Mouse (Mus musculus): ENCODE results near the gene Gimap4. TPM values are rescaled to one million over a fixed set of nuclear protein-coding genes. Genes with fewer than 3 reads are reported as not detected.

Gimap4 gene
- polyA plus RNA-seq, 1 experiment from 2014 or later, result 5.3 TPM

DNA sequence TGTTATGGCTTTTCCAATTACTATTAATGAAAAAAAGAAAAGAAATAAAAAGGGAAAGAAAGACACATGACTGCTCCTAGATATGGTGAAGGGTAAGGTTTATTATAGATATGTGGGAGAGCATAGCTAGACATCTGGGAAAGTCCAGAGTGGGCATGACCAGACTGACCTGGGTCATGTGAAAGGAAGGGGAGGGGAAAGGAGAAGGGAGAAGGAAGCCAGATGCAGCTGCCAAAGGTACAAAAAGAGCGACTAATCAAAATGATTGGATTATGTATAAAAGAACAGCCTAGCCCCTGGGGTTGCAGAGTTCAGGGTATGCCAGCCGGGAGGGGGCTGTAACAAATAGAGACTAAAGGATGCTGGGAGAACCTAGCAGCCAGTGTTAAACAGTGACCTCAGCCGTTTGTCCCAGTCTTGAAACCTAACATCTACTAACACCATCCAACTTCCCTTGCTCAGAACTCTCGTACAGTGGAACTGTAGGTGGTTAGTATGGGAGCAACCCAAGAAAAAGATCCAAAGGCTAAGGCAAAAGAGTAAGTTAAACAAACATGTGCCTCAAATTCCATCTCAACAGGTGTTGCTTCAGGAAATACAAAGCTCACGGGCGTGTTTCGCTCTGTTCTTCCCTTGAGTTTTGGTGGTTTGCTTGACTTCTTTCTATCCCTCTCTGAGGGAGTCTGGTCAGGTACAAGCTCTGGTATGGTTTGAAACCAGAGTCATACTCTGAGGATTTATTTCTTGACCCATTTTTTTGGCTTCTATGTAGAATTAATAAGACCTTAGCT, 13.9 kb downstream of the Gimap4 start:
- WGBS, result 83% methylated on average over 7 of the region's 7 CpGs
- H3K4me1 ChIP-seq (replicated peaks), result no peaks in the 10 kb centered on the region
- H3K27ac ChIP-seq, result no peak overlapping the region
- no peak for DNase-seq (ENCODE audit: low spot score)
- no peaks in the 10 kb centered on the region for H3K9me3 ChIP-seq
- H3K27me3 ChIP-seq (ENCODE audit: insufficient read depth, poor library complexity, severe bottlenecking), result no peaks in the 10 kb centered on the region
- no peaks in the 10 kb centered on the region for H3K36me3 ChIP-seq
- H3K4me3 ChIP-seq, result no peak overlapping the region

DNA sequence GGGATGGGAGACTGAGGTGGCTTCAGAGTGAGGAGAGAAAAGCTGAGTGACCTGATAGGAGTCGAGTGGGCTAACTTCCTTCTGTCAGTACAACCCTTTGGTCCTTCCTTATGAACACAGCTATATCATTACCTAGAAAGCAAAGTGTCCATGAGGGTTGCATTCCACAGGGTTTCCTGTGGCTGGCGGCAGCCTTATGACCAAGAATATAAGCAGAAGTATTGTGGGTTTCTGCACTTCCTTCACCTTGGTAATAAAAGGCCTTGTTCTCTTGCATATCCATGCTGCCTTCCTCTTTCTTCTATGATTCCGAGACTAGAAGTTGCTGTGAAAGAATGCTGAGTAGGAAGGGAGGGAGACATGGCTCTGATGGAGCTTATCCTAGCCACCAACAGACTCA, 14.5 kb downstream of the Gimap4 start:
- H3K4me1 ChIP-seq (replicated peaks), result no peaks in the 10 kb centered on the region
- H3K36me3 ChIP-seq, result no peaks in the 10 kb centered on the region
- H3K9me3 ChIP-seq, result no peaks in the 10 kb centered on the region
- H3K27me3 ChIP-seq (ENCODE audit: insufficient read depth, poor library complexity, severe bottlenecking), result no peaks in the 10 kb centered on the region
- H3K4me3 ChIP-seq, result no peak overlapping the region
- 85% methylated on average over 3 of the region's 3 CpGs for WGBS
- DNase-seq (ENCODE audit: low spot score), result no peak
- H3K27ac ChIP-seq, result no peak overlapping the region

GRCm38 (mm10) chr6:48700251-48701075, 16.1 kb downstream of the Gimap4 start:
- H3K4me1 ChIP-seq (replicated peaks), result no peaks in the 10 kb centered on the region
- no peak overlapping the region for H3K4me3 ChIP-seq
- H3K27ac ChIP-seq, result no peak overlapping the region
- H3K9me3 ChIP-seq, result no peaks in the 10 kb centered on the region
- DNase-seq (ENCODE audit: low spot score), result no peak
- 59% methylated on average over 5 of the region's 5 CpGs for WGBS
- no peaks in the 10 kb centered on the region for H3K36me3 ChIP-seq
- no peaks in the 10 kb centered on the region for H3K27me3 ChIP-seq (ENCODE audit: insufficient read depth, poor library complexity, severe bottlenecking)

GRCm38 (mm10) chr6:48702146-48702545, 17.8 kb downstream of the Gimap4 start:
- Histone ChIP-seq H3K4me3 (no peak overlapping the region), H3K27ac (no peak overlapping the region), H3K9me3 (no peaks in the 10 kb centered on the region), H3K4me1 (replicated peaks) (no peaks in the 10 kb centered on the region), H3K27me3 (ENCODE audit: insufficient read depth, poor library complexity, severe bottlenecking) (no peaks in the 10 kb centered on the region), H3K36me3 (no peaks in the 10 kb centered on the region)
- DNase-seq (ENCODE audit: low spot score), result no peak
- 83% methylated on average over 7 of the region's 7 CpGs for WGBS

GRCm38 (mm10) chr6:48702601-48703000, 18.3 kb downstream of the Gimap4 start:
- H3K27me3 ChIP-seq (ENCODE audit: insufficient read depth, poor library complexity, severe bottlenecking), result no peaks in the 10 kb centered on the region
- no peak overlapping the region for H3K4me3 ChIP-seq
- no peaks in the 10 kb centered on the region for H3K4me1 ChIP-seq (replicated peaks)
- no peak for DNase-seq (ENCODE audit: low spot score)
- no peaks in the 10 kb centered on the region for H3K9me3 ChIP-seq
- no peaks in the 10 kb centered on the region for H3K36me3 ChIP-seq
- no peak overlapping the region for H3K27ac ChIP-seq
- WGBS, result 76% methylated on average over 5 of the region's 5 CpGs

- H3K36me3 ChIP-seq, result no peaks in the 10 kb centered on the region
- no peak overlapping the region for H3K4me3 ChIP-seq
- H3K9me3 ChIP-seq, result no peaks in the 10 kb centered on the region
- H3K4me1 ChIP-seq (replicated peaks), result no peaks in the 10 kb centered on the region
- no peak overlapping the region for H3K27ac ChIP-seq
- no peak for DNase-seq (ENCODE audit: low spot score)
- H3K27me3 ChIP-seq (ENCODE audit: insufficient read depth, poor library complexity, severe bottlenecking), result no peaks in the 10 kb centered on the region
Measured at GRCm38 (mm10) chr6:48704146-48704545, 19.8 kb downstream of the Gimap4 start.

- no peak for DNase-seq (ENCODE audit: low spot score)
- no peaks in the 10 kb centered on the region for H3K9me3 ChIP-seq
- H3K4me1 ChIP-seq (replicated peaks), result no peaks in the 10 kb centered on the region
- H3K27me3 ChIP-seq (ENCODE audit: insufficient read depth, poor library complexity, severe bottlenecking), result no peaks in the 10 kb centered on the region
- 61% methylated on average over 3 of the region's 3 CpGs for WGBS
- H3K4me3 ChIP-seq, result no peak overlapping the region
- H3K36me3 ChIP-seq, result no peaks in the 10 kb centered on the region
- H3K27ac ChIP-seq, result no peak overlapping the region
Measured at GRCm38 (mm10) chr6:48706130-48706529, 21.8 kb downstream of the Gimap4 start.

DNA sequence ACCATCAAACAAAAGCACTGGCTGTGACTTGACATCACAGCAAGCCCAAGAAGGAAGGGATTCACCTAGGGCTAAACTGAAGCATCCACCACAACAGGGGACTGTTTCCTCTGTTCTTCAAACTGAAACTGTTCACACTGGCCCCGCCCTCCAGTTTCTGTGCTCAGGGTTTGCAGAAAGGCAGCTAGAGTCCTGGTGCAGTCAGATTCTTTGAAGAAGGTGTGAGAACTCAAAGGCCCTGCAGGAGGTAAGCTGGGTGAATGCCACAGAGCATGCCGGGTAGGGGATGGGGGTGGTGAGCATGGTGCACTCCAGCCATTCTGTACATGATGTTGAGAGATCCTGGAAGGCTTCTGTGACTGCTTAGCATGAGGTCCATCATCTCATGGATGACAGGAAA, 34.1 kb downstream of the Gimap4 start, which contains the start of the genes Gm28053 and Gimap7:
Gene Gm28053 (plus strand): TSS at position 153 of the 400 bp plus-strand sequence.
Gene Gimap7 (plus strand): TSS at position 167 of the 400 bp plus-strand sequence.
- no peak for DNase-seq (ENCODE audit: low spot score)
- no peak within 1 kb of the TSS for H3K27ac ChIP-seq
- no peak within 1 kb of the TSS for H3K4me3 ChIP-seq
- H3K27me3 ChIP-seq (ENCODE audit: insufficient read depth, poor library complexity, severe bottlenecking), result no peaks in the 10 kb centered on the region
- H3K4me1 ChIP-seq (replicated peaks), result no peaks in the 10 kb centered on the region; the same call in 1 of the 2 replicates
- WGBS, result 54% methylated on average over 2 of the region's 2 CpGs
- H3K36me3 ChIP-seq, result no peaks in the 10 kb centered on the region
- no peaks in the 10 kb centered on the region for H3K9me3 ChIP-seq

GRCm38 (mm10) chr6:48720326-48720725, 36.0 kb downstream of the Gimap4 start:
- no peak overlapping the region for H3K27ac ChIP-seq
- no peaks in the 10 kb centered on the region for H3K27me3 ChIP-seq (ENCODE audit: insufficient read depth, poor library complexity, severe bottlenecking)
- peaks cover 2% of the 10 kb centered on the region for H3K4me1 ChIP-seq (replicated peaks)
- H3K36me3 ChIP-seq, result no peaks in the 10 kb centered on the region
- no peaks in the 10 kb centered on the region for H3K9me3 ChIP-seq
- DNase-seq (ENCODE audit: low spot score), result no peak
- WGBS, result 87% methylated on average over 4 of the region's 4 CpGs
- H3K4me3 ChIP-seq, result no peak overlapping the region

- Histone ChIP-seq H3K9me3 (no peaks in the 10 kb centered on the region), H3K27me3 (ENCODE audit: insufficient read depth, poor library complexity, severe bottlenecking) (no peaks in the 10 kb centered on the region), H3K36me3 (no peaks in the 10 kb centered on the region), H3K4me1 (replicated peaks) (peaks cover 9% of the 10 kb centered on the region), H3K27ac (no peak overlapping the region), H3K4me3 (no peak overlapping the region)
- no peak for DNase-seq (ENCODE audit: low spot score)
- 85% methylated on average over 8 of the region's 8 CpGs for WGBS
Measured at GRCm38 (mm10) chr6:48723468-48723867, 39.1 kb downstream of the Gimap4 start.

DNA sequence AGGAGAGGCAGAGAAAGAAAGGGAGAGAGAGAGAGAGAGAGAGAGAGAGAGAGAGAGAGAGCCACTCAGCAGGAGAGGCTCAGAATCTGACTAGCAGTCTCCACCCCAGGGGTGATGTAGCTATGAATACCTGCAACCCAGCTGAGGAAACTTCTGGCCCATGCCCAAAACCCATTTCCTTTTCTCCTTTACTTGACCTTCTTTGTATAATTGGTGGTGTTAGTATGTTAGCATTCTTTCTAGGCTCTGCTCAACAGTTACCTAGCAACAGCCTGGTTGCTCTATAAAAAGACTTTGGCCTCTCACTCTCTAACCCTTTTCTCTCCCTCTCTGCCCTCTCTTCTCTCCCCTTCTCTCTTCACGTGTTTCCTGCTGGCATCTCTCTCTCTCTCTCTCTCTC, 41.1 kb downstream of the Gimap4 start:
- peaks cover 9% of the 10 kb centered on the region; the same call in 1 of the 2 replicates for H3K4me1 ChIP-seq (replicated peaks)
- no peak for DNase-seq (ENCODE audit: low spot score)
- no peaks in the 10 kb centered on the region for H3K36me3 ChIP-seq
- 0% methylated on average over 1 of the region's 1 CpGs for WGBS
- no peak overlapping the region for H3K27ac ChIP-seq
- H3K27me3 ChIP-seq (ENCODE audit: insufficient read depth, poor library complexity, severe bottlenecking), result no peaks in the 10 kb centered on the region
- H3K9me3 ChIP-seq, result no peaks in the 10 kb centered on the region
- H3K4me3 ChIP-seq, result no peak overlapping the region

GRCm38 (mm10) chr6:48727761-48728160, 43.4 kb downstream of the Gimap4 start:
- H3K27me3 ChIP-seq (ENCODE audit: insufficient read depth, poor library complexity, severe bottlenecking), result no peaks in the 10 kb centered on the region
- 90% methylated on average over 5 of the region's 5 CpGs for WGBS
- H3K27ac ChIP-seq, result no peak overlapping the region
- peaks cover 9% of the 10 kb centered on the region; the same call in 1 of the 2 replicates for H3K4me1 ChIP-seq (replicated peaks)
- no peaks in the 10 kb centered on the region for H3K9me3 ChIP-seq
- no peak overlapping the region for H3K4me3 ChIP-seq
- H3K36me3 ChIP-seq, result no peaks in the 10 kb centered on the region
- no peak for DNase-seq (ENCODE audit: low spot score)

GRCm38 (mm10) chr6:48732864-48733304, 48.5 kb downstream of the Gimap4 start:
- Histone ChIP-seq H3K36me3 (no peaks in the 10 kb centered on the region), H3K27ac (no peak overlapping the region), H3K4me3 (no peak overlapping the region), H3K9me3 (no peaks in the 10 kb centered on the region), H3K4me1 (replicated peaks) (no peaks in the 10 kb centered on the region), H3K27me3 (ENCODE audit: insufficient read depth, poor library complexity, severe bottlenecking) (no peaks in the 10 kb centered on the region)
- no peak for DNase-seq (ENCODE audit: low spot score)
- 66% methylated on average over 8 of the region's 8 CpGs for WGBS
